Mouse (Mus musculus): ENCODE results near the gene Acoxl. TPM values are rescaled to one million over a fixed set of nuclear protein-coding genes. Genes with fewer than 3 reads are reported as not detected.

Acoxl gene
- total and polyA plus RNA-seq, 3 experiments: 0.05 TPM; not detected in 1

GRCm38 (mm10) chr2:127926679-127927324 is 88.1 kb downstream of the Acoxl start:
- DNase-seq (ENCODE audit: low spot score): no peak
- no peaks in the 10 kb centered on the region for H3K9me3 ChIP-seq (replicated peaks)
- TF ChIP-seq POLR2AphosphoS5 (IDR thresholded peaks at IDR 0.05; ENCODE audit: insufficient replicate concordance, low read depth, low read length) (no peak), GATA1 (IDR thresholded peaks at IDR 0.05; ENCODE audit: borderline replicate concordance, low read length) (no peak), CTCF (IDR thresholded peaks at IDR 0.05; ENCODE audit: low read depth, low read length) (no peak)
- no peak for ATAC-seq (ENCODE audit: extremely low read depth, insufficient number of reproducible peaks, low FRiP score, poor library complexity, severe bottlenecking)
- H3K4me1 ChIP-seq (ENCODE audit: insufficient read depth, low read depth, low read length): peaks cover 40% of the 10 kb centered on the region
- peaks cover 7% of the 10 kb centered on the region; the same call in 1 of the 2 replicates for H3K27me3 ChIP-seq (ENCODE audit: insufficient read depth, low read length)
- H3K4me3 ChIP-seq (ENCODE audit: low read depth, low read length): no peak overlapping the region
- no peaks in the 10 kb centered on the region for H3K36me3 ChIP-seq (replicated peaks)

DNA sequence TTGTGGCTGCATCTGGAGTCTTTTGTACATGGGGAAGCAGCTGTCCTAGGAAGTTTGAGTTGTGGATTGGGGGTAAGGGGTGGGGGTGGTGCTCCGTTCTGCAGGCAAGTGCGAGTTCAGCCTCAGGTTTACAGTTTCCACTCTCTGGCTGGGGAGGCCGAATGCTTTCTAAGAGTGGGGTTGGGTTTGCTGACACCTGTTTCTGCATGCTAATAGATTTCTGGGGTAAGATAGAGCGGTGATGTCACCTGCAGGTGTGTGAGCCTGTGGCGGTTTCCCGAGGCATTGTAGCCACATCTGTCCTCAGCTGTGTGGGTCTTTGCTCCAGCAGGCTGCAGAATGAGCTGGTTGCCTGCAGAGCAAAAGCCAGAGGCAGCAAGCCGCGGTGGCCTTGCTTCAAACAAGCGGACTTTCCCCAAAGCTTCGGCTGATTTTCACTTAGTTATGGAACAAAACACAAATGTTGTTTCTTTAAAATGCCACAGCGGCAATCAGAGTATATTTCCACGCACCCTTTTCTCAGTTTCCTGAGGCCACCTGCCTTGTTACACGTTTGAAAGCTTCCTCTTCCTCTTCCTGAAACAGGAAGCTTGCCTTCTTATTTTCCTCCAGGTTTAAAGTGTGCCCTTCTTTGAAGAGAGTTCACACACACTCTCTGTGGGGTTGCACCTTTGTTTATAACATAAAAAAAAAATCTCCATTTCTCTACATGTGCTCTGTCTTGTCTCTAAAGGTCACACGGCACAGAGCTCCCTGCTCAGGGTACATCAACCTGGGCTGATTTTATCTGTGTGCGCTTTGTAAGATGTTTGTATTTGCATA is 89.0 kb downstream of the Acoxl start:
- TF ChIP-seq GATA1 (IDR thresholded peaks at IDR 0.05; ENCODE audit: borderline replicate concordance, low read length) (no peak), GATA2 (IDR thresholded peaks at IDR 0.05; ENCODE audit: borderline replicate concordance, low read depth, low read length) (no peak), CTCF (IDR thresholded peaks at IDR 0.05; ENCODE audit: low read depth, low read length) (no peak), TAL1 (conservative IDR thresholded peaks at IDR 0.05; ENCODE audit: low read depth, low read length) (no peak), POLR2AphosphoS5 (IDR thresholded peaks at IDR 0.05; ENCODE audit: insufficient replicate concordance, low read depth, low read length) (no peak)
- DNase-seq (ENCODE audit: low spot score) (no peak), ATAC-seq (ENCODE audit: extremely low read depth, insufficient number of reproducible peaks, low FRiP score, poor library complexity, severe bottlenecking) (no peak)
- no peaks in the 10 kb centered on the region for H3K9me3 ChIP-seq (replicated peaks)
- H3K36me3 ChIP-seq (replicated peaks): no peaks in the 10 kb centered on the region
- H3K27me3 ChIP-seq (ENCODE audit: insufficient read depth, low read length): peaks cover 3% of the 10 kb centered on the region; the same call in 1 of the 2 replicates
- peaks cover 34% of the 10 kb centered on the region for H3K4me1 ChIP-seq (ENCODE audit: insufficient read depth, low read depth, low read length)
- no peak overlapping the region for H3K4me3 ChIP-seq (ENCODE audit: low read depth, low read length)

DNA sequence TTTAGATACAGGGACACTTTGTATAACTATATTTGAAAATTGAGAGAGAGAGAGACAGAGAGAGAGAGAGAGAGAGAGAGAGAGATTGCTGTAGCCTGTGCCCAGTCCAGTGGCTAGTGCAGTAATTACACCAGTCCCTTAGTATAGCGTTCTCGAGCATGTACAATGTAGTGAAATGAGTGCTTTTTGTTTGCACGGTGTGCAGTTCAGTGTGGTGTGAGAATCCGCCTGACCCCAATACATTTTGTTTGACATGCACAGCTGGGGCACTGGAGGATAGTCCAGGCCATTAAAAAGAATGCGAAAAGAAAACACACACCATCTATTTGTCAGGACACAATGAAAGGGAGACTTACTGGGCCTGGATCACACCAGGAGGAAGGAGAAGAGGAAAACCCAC is 89.6 kb downstream of the Acoxl start:
- TF ChIP-seq TAL1 (conservative IDR thresholded peaks at IDR 0.05; ENCODE audit: low read depth, low read length): no peak
- TF ChIP-seq CTCF (IDR thresholded peaks at IDR 0.05; ENCODE audit: low read depth, low read length): no peak
- TF ChIP-seq GATA1 (IDR thresholded peaks at IDR 0.05; ENCODE audit: borderline replicate concordance, low read length): no peak
- no peak for TF ChIP-seq POLR2AphosphoS5 (IDR thresholded peaks at IDR 0.05; ENCODE audit: insufficient replicate concordance, low read depth, low read length)
- TF ChIP-seq GATA2 (IDR thresholded peaks at IDR 0.05; ENCODE audit: borderline replicate concordance, low read depth, low read length): no peak
- Histone ChIP-seq H3K4me3 (ENCODE audit: low read depth, low read length) (no peak overlapping the region), H3K27me3 (ENCODE audit: insufficient read depth, low read length) (peaks cover 3% of the 10 kb centered on the region; the same call in 1 of the 2 replicates), H3K36me3 (replicated peaks) (no peaks in the 10 kb centered on the region), H3K4me1 (ENCODE audit: insufficient read depth, low read depth, low read length) (peaks cover 28% of the 10 kb centered on the region), H3K9me3 (replicated peaks) (no peaks in the 10 kb centered on the region)
- ATAC-seq (ENCODE audit: extremely low read depth, insufficient number of reproducible peaks, low FRiP score, poor library complexity, severe bottlenecking) (no peak), DNase-seq (ENCODE audit: low spot score) (no peak)

GRCm38 (mm10) chr2:127928871-127929270 is 90.2 kb downstream of the Acoxl start:
- ATAC-seq (ENCODE audit: extremely low read depth, insufficient number of reproducible peaks, low FRiP score, poor library complexity, severe bottlenecking) (no peak), DNase-seq (ENCODE audit: low spot score) (no peak)
- H3K9me3 ChIP-seq (replicated peaks): no peaks in the 10 kb centered on the region
- H3K4me1 ChIP-seq (ENCODE audit: insufficient read depth, low read depth, low read length): peaks cover 25% of the 10 kb centered on the region
- TF ChIP-seq GATA1 (IDR thresholded peaks at IDR 0.05; ENCODE audit: borderline replicate concordance, low read length) (no peak), POLR2AphosphoS5 (IDR thresholded peaks at IDR 0.05; ENCODE audit: insufficient replicate concordance, low read depth, low read length) (no peak), CTCF (IDR thresholded peaks at IDR 0.05; ENCODE audit: low read depth, low read length) (no peak), GATA2 (IDR thresholded peaks at IDR 0.05; ENCODE audit: borderline replicate concordance, low read depth, low read length) (no peak), TAL1 (conservative IDR thresholded peaks at IDR 0.05; ENCODE audit: low read depth, low read length) (no peak)
- no peak overlapping the region for H3K4me3 ChIP-seq (ENCODE audit: low read depth, low read length)
- peaks cover 3% of the 10 kb centered on the region for H3K27me3 ChIP-seq (ENCODE audit: insufficient read depth, low read length)
- no peaks in the 10 kb centered on the region for H3K36me3 ChIP-seq (replicated peaks)

- no peak for TF ChIP-seq GATA1 (IDR thresholded peaks at IDR 0.05; ENCODE audit: borderline replicate concordance, low read length)
- TF ChIP-seq TAL1 (conservative IDR thresholded peaks at IDR 0.05; ENCODE audit: low read depth, low read length): no peak
- TF ChIP-seq POLR2AphosphoS5 (IDR thresholded peaks at IDR 0.05; ENCODE audit: insufficient replicate concordance, low read depth, low read length): no peak
- TF ChIP-seq GATA2 (IDR thresholded peaks at IDR 0.05; ENCODE audit: borderline replicate concordance, low read depth, low read length): no peak
- no peak for TF ChIP-seq CTCF (IDR thresholded peaks at IDR 0.05; ENCODE audit: low read depth, low read length)
- Histone ChIP-seq H3K4me3 (ENCODE audit: low read depth, low read length) (no peak overlapping the region), H3K9me3 (replicated peaks) (no peaks in the 10 kb centered on the region), H3K36me3 (replicated peaks) (no peaks in the 10 kb centered on the region), H3K4me1 (ENCODE audit: insufficient read depth, low read depth, low read length) (peaks cover 25% of the 10 kb centered on the region), H3K27me3 (ENCODE audit: insufficient read depth, low read length) (peaks cover 7% of the 10 kb centered on the region)
- DNase-seq (ENCODE audit: low spot score): no peak
- no peak for ATAC-seq (ENCODE audit: extremely low read depth, insufficient number of reproducible peaks, low FRiP score, poor library complexity, severe bottlenecking)
Observed at GRCm38 (mm10) chr2:127929939-127930715, 91.5 kb downstream of the Acoxl start.

DNA sequence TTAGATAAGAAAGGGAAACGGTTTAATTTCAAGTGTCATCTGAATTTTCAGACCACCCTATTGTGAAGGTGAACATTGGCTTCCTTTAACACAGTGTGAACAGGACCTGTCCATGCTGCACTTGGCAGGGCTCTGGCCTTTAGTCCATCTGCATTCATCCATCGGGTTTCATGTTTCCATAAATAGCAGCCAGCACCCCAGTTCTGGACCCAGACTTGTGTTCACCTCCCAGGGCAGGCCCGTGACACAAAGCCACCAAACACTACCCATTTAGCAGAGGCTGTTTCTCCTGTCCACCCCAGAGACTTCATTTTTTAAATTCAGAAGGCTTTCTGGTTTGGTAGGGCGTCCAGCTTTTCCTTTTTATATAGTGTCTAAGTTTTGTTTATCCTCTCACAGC is 92.9 kb downstream of the Acoxl start:
- H3K27me3 ChIP-seq (ENCODE audit: insufficient read depth, low read length): peaks cover 8% of the 10 kb centered on the region

More for the DNA sequence above, 92.9 kb downstream of the Acoxl start:
- Histone ChIP-seq H3K4me1 (ENCODE audit: insufficient read depth, low read depth, low read length) (peaks cover 25% of the 10 kb centered on the region), H3K36me3 (replicated peaks) (no peaks in the 10 kb centered on the region), H3K9me3 (replicated peaks) (no peaks in the 10 kb centered on the region), H3K4me3 (ENCODE audit: low read depth, low read length) (no peak overlapping the region)
- TF ChIP-seq POLR2AphosphoS5 (IDR thresholded peaks at IDR 0.05; ENCODE audit: insufficient replicate concordance, low read depth, low read length) (no peak), GATA1 (IDR thresholded peaks at IDR 0.05; ENCODE audit: borderline replicate concordance, low read length) (no peak), TAL1 (conservative IDR thresholded peaks at IDR 0.05; ENCODE audit: low read depth, low read length) (no peak), CTCF (IDR thresholded peaks at IDR 0.05; ENCODE audit: low read depth, low read length) (no peak), GATA2 (IDR thresholded peaks at IDR 0.05; ENCODE audit: borderline replicate concordance, low read depth, low read length) (no peak)
- ATAC-seq (ENCODE audit: extremely low read depth, insufficient number of reproducible peaks, low FRiP score, poor library complexity, severe bottlenecking) (no peak), DNase-seq (ENCODE audit: low spot score) (no peak)
